Mouse (Mus musculus) embryo, embryonic 10.5 days (tissue): ENCODE measurements around the gene Fut8.

Source experiments
- DNase-seq: peaks from one replicate; pipeline ENCODE4 v3.0.0-alpha.2; 2015; ENCODE audit warnings: low spot score

Fut8 gene

GRCm38 (mm10) chr12:77305502-77305901, 67.6 kb downstream of the Fut8 start:
- DNase-seq = no peak

DNA sequence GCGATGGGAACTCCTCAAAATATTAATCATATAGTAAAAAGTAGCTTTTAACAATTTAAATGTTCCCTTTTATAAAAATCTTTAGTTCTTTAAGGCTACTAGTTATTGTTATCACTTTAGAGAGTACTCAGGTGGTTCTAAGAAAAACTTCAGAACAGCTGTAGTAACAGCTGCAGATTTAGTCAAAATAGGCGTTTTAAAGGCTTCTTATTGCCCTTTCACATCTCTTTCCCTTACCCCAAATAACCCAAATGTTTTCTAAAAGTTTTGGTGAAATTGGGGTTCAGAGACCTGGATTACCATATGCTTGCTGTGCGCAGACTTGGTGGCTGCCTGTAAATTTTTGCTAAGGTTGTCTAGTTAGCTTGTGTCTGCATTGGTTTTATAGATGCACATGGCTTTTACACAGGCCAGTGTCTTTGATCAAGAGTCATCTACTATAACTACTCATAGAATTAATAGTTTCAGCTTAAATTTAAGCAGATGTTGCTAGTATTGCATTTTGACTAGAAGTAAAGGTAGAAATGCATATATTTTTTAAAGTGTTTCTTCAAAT, 68.9 kb downstream of the Fut8 start:
- no peak for DNase-seq

- no peak for DNase-seq
Measured at GRCm38 (mm10) chr12:77309507-77309906, 71.6 kb downstream of the Fut8 start.

DNA sequence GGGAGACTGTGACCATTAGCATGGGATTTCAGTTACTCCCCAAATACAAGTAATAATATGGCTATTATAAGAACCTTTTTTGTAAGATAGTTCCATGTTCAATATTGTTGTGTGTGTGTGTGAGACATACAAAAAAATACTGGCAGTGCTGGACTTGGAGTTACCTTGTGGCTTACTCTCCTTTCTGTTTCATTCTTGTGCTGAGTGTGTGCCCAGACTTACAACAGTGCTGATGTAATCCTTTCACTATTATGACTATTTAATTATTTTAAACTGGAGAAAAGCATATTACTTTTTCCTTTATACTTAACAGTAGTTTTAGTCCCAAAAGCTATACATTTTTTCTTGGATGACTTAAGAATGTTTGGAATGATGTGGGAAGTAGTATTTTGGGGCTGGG, 75.6 kb downstream of the Fut8 start:
- no peak for DNase-seq

- DNase-seq = no peak
Measured at GRCm38 (mm10) chr12:77324142-77324541, 86.2 kb downstream of the Fut8 start.

GRCm38 (mm10) chr12:77346521-77346920, 108.6 kb downstream of the Fut8 start:
- no peak for DNase-seq

- DNase-seq = no peak
Measured at GRCm38 (mm10) chr12:77349543-77349942, 111.6 kb downstream of the Fut8 start.

- DNase-seq = no peak
Measured at GRCm38 (mm10) chr12:77415720-77416119, 177.8 kb downstream of the Fut8 start.

DNA sequence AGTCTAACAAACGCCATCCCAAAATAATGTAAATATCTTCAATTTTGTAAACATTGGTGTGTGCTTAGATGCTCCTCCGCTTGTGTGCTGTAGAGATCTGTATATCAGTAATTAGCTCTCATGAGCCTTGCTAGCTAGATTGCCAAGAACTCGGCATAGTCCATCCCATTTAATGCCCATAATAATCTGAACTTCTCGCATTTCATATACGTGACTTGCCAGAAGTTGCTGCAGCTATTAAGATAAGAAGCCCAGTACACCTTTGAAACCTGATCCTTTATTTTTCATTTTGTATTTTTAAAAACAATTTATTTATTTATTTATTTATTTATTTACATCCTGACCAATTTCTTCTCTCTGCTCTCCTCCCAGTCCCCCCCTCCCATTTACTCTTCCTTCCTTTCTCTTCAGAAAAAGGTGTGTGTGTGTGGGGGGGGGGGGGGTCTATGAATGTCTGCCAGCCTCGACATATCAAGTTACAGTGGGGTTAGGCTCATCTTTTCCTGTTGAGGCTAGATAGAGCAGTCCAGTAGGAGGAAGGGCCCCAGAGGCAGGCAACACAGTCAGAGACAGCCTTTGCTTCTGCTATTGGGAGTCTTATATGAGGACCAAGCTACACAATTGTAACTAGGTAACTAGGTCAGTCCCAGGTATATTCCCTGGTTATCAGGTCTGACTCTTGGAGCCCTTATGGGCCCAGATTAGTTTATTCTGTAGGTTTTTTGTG, 183.9 kb downstream of the Fut8 start:
- DNase-seq = no peak

DNA sequence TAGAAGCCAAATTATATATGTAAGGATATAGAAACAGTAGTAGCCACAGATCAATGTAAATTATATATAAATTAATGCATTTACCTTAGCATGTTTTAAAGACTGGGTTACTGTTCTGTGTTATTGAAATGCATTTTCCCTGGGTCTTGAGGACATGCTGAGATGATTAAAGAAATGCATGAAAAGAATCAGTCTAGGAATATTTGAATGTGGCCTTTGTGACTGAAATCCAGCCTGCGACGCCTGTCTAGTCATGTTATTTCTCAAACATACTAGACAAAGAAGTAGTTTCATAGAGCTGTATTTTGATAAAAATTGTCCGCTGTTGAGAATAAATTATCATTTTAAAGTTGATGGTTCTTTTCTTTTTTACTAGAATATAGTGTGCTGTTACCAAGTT, 188.2 kb downstream of the Fut8 start:
- no peak for DNase-seq

GRCm38 (mm10) chr12:77428165-77428564, 190.2 kb downstream of the Fut8 start:
- no peak for DNase-seq

DNA sequence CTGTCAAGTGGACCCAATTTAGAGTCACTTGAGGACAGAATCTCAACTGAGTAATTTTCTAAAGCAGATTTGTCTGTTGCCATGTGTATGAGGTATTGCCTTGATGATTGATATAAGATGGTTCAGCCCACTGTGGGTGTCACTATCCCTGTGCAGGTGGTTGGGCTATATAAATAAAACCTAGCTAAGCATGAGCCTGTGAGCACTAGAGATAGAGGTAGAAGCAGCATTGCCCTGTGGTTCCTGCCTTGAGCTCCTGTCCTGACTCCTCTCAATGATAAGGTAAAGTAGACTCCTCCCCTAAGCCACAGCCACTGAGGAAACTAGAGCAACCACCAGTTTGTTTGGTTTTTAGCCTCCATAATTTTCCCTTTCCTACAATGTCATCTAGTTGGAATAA, 191.5 kb downstream of the Fut8 start:
- DNase-seq = no peak

- no peak for DNase-seq
Measured at GRCm38 (mm10) chr12:77436733-77437132, 198.8 kb downstream of the Fut8 start.

DNA sequence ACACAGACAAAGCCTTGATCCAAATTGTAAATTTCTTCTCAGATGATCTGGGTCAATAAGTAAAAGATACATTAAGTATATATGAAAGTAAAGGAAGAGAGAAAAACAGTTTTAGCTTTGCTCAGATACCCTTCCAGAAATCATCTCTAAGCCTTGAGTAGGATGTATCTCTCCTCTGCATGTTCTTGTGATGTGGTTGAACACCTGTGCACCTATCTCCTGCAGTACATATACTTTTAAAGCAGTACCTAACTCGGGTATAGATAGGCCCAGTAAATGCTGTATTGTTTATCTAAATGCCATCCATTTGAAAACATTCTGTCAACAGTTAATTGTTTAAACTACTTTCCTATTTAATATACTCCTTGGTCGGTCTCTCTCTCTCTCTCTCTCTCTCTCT, 212.9 kb downstream of the Fut8 start:
- DNase-seq = no peak

GRCm38 (mm10) chr12:77466178-77466577, 228.3 kb downstream of the Fut8 start:
- DNase-seq = no peak

DNA sequence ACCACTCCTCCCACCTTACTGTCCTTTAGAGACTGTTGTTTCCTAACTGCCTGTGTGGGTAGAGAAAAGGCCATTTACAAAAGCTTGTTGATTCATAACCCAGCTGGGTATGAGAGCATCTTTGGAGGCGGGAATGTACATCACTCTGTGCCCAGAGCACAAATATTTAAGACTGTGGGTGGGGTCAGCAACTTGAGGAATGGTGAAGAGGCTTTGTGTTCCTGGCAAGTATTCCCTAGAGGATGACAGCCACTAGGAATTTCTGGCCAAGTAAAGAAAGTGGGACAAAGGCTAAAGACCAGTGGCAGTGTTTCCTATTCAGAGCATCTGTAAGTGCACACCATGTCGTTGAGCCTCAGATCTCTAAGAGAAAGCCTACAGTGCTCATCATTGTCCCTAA, 242.0 kb downstream of the Fut8 start:
- no peak for DNase-seq

DNA sequence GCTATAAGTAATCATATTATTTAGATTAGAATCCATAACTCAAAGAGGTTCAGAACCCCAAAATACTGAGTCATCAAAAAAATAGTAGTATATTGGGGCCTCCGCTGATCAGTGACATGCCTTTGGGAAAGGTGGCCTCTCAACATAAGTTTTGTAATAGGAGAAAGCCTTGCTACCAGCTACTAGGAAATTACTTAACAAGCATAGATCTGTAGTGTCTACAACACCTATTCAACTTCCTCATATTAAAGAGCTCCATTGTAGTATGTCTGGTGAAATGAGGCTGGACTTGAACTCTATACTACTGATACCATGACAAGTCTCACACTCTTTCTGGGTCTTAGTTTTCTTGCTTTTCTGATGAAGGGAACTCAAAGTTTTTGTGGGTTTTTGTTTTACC, 243.2 kb downstream of the Fut8 start:
- no peak for DNase-seq

- no peak for DNase-seq
Measured at GRCm38 (mm10) chr12:77481799-77482198, 243.9 kb downstream of the Fut8 start.

DNA sequence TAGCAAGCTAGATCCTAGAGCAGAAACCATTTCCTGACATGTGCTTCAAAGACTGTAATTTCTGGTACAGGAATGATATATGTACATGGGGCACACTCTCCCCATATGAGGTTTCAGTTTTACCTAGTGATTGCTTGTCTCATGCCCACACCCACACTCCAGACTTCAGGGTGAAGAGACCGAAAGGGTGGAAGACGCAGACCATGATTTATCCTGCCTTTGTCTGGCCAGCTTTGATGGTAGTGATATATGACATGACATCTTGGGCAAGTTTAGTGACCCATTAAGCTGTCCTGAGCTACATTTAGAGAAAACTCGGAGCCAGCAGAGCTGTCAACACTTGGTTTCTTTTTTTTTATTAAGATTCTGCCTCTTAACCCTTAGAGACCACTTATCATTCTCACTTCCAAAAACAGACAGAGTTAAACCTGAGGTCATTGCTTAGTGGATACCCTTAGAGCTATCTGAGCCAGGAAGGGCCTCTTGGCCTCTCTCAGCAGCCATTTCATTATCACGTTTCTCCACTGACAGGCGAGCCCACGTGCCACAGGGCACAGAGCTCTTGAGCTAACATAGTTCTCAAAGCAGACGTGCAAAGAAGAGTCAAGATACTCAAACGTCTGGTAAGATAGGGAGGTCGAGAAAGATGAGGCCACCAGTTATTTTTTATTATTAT, 245.4 kb downstream of the Fut8 start:
- DNase-seq = peak; percentile 60

- DNase-seq = no peak
Measured at GRCm38 (mm10) chr12:77484761-77485160, 246.8 kb downstream of the Fut8 start.

- DNase-seq = no peak
Measured at GRCm38 (mm10) chr12:77491478-77491877, 253.6 kb downstream of the Fut8 start.

- DNase-seq = no peak
Measured at GRCm38 (mm10) chr12:77495781-77496180, 257.9 kb downstream of the Fut8 start.

DNA sequence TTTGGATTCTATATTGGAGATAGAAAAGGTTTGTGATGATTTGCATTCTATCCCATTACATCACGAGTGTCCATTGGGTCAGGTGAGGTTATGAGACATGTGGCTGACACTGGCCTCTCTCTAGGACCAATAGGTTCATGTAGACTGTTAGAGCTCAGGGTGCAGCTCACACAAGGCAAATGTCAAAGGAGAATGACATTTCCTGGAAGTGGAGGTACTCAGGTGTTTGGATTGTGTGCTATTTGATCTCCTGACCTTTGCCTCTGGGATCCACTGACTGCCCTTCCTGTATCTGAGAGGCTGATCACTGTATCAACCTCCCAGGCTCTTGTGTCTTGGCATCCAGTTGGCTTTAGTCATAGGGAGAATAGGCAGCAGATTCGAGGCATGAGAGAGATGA, 260.2 kb downstream of the Fut8 start:
- no peak for DNase-seq
